Mouse (Mus musculus) ES-Bruce4 (cell line): Measurements from ENCODE around the gene Ccr7.

Source experiments
- CTCF ChIP-seq: IDR thresholded peaks from one replicate; pipeline ENCODE4 v1.8.1; 2011; ENCODE audit warnings: low read depth, low read length
- POLR2A ChIP-seq: IDR thresholded peaks from one replicate; pipeline ENCODE4 v1.8.1; 2011; ENCODE audit warnings: low read length; ENCODE audit not compliant: insufficient read depth

- no peak for TF ChIP-seq CTCF
- no peak for TF ChIP-seq POLR2A
Observed at GRCm38 (mm10) chr11:99152323-99153144, 2.3 kb downstream of the Ccr7 start.
